ENCODE assay signal across 1 mouse cellular context in genomic region chr10:120954318-120954717, GRCm38 (mm10).
TF ChIP-seq lines count a peak whose summit lies in the region.

No protein-coding gene starts in this region.

TF ChIP-seq in CH12.LX, 34 proteins besides CTCF, POLR2A, EP300 and RAD21:
- TF ChIP-seq UBTF (IDR thresholded peaks at IDR 0.05; ENCODE audit: low read depth, low read length): no peak
- no peak for TF ChIP-seq GABPA (IDR thresholded peaks at IDR 0.05; ENCODE audit: insufficient replicate concordance, low read depth, low read length)
- TF ChIP-seq USF1 (IDR thresholded peaks at IDR 0.05; ENCODE audit: low read depth, low read length): no peak
- TF ChIP-seq JUN (IDR thresholded peaks at IDR 0.05; ENCODE audit: insufficient read depth, low read depth, low read length): no peak
- TF ChIP-seq E2F4 (IDR thresholded peaks at IDR 0.05; ENCODE audit: insufficient replicate concordance, low read depth, low read length): no peak
- no peak for TF ChIP-seq CHD2 (IDR thresholded peaks at IDR 0.05; ENCODE audit: low read length)
- no peak for TF ChIP-seq MYC (IDR thresholded peaks at IDR 0.05; ENCODE audit: low read depth, low read length)
- no peak for TF ChIP-seq SIN3A (IDR thresholded peaks at IDR 0.05; ENCODE audit: low read length)
- no peak for TF ChIP-seq TCF12 (IDR thresholded peaks at IDR 0.05; ENCODE audit: low read depth, low read length)
- TF ChIP-seq MAFK (IDR thresholded peaks at IDR 0.05; ENCODE audit: insufficient replicate concordance, low read length): no peak
- TF ChIP-seq MAX (IDR thresholded peaks at IDR 0.05; ENCODE audit: low read length): no peak
- no peak for TF ChIP-seq JUND (conservative IDR thresholded peaks at IDR 0.05; ENCODE audit: low read depth, low read length)
- TF ChIP-seq BHLHE40 (IDR thresholded peaks at IDR 0.05; ENCODE audit: low read depth, low read length): no peak
- TF ChIP-seq NELFE (IDR thresholded peaks at IDR 0.05; ENCODE audit: low read depth, low read length): no peak
- TF ChIP-seq NRF1 (IDR thresholded peaks at IDR 0.05; ENCODE audit: low read depth, low read length): no peak
- TF ChIP-seq ETS1 (conservative IDR thresholded peaks at IDR 0.05; ENCODE audit: low read depth, low read length): no peak
- no peak for TF ChIP-seq ZMIZ1 (IDR thresholded peaks at IDR 0.05; ENCODE audit: low read depth, low read length)
